Mouse (Mus musculus): ENCODE measurements at regions not wholly inside any gene's neighbourhood (a gene's known extent, or its start where the extent isn't known, plus 50 kb on each side); places are given as distances from the start of the nearest gene placed in this dataset.

DNA sequence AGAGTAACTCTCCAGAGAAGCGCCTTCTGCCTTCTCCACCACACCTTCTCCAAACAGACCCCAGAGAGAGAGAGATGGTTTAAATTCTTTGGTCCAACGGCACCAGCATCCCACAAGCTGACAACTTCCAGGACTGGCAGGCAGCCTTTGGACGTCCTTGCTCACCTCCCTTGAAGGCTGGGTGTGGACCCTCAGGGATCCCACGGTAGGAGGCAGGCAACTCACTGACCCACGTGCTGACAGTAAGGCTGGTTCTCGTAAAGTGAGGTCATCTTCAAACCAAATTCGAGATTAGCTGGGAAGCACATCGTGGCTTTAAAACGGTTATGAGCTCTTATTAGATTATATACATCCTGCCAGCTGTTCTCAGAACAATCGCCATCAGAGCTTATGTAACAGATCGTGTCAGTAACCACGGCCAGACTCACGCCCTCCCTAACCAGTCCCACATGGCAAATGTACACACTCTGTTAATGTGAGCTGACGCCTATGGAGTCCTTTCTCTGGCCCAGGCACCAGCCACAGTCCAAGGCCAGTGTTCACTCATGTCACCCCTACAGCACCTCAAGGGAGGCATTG is 239.9 kb upstream of the Rtl1 start:
- no peak for TF ChIP-seq POLR2A (IDR thresholded peaks at IDR 0.05; ENCODE audit: control insufficient read depth, low read depth, low read length)
- TF ChIP-seq CTCF (IDR thresholded peaks at IDR 0.05; ENCODE audit: control insufficient read depth, insufficient read depth, insufficient replicate concordance, low read depth, low read length): no peak
